Mouse (Mus musculus) stomach, postnatal 0 days (tissue): Measurements from ENCODE around the gene Top2a.

ENCODE experiments used
- CTCF ChIP-seq: IDR thresholded peaks from 2 replicates; pipeline ENCODE4 v1.5.1; 2016; ENCODE audit warnings: antibody characterized with exemption, low read depth, mild to moderate bottlenecking, moderate library complexity
- EP300 ChIP-seq: optimal IDR thresholded peaks from 2 replicates; pipeline ENCODE3; 2016; ENCODE audit warnings: antibody characterized with exemption

GRCm38 (mm10) chr11:98981289-98981996, 42.5 kb downstream of the Top2a start:
- TF ChIP-seq CTCF, result no peak
- TF ChIP-seq EP300, result no peak
